Mouse (Mus musculus) forebrain, postnatal 0 days (tissue): ENCODE measurements around the gene Ctu2. TPM values are rescaled to one million over a fixed set of nuclear protein-coding genes. Genes with fewer than 3 reads are reported as not detected.
A peak's percentile ranks its signal among the peaks of the same experiment; 100 is the strongest.

Experiments
- ATAC-seq: fragments of 200-750 bp; cut with Nextera tagmentation; 2 replicates; pipeline ENCODE4 v1.8.0; 2017; ENCODE audit warnings: mild to moderate bottlenecking, moderate library complexity
- DNase-seq: peaks from one replicate; pipeline ENCODE4 v3.0.0-alpha.2; 2015
- H3K27ac ChIP-seq: fragments of 300-500 bp; sonication (generic); 2 replicates; pipeline ENCODE4 v1.5.1; 2014; ENCODE audit warnings: low read depth, mild to moderate bottlenecking, antibody characterized with exemption, low read length, moderate library complexity, mixed read lengths
- H3K27me3 ChIP-seq: fragments of 300-500 bp; sonication (generic); 2 replicates; pipeline ENCODE4 v1.6.1; 2014; ENCODE audit warnings: mild to moderate bottlenecking, low read length, mixed read lengths; ENCODE audit not compliant: insufficient read depth
- H3K36me3 ChIP-seq: fragments of 300-500 bp; sonication (generic); 2 replicates; pipeline ENCODE4 v1.6.1; 2014; ENCODE audit warnings: mild to moderate bottlenecking, moderate library complexity; ENCODE audit not compliant: insufficient read depth
- H3K4me1 ChIP-seq: fragments of 300-500 bp; sonication (generic); 2 replicates; pipeline ENCODE4 v1.6.1; 2014; ENCODE audit warnings: antibody characterized with exemption; ENCODE audit not compliant: insufficient read depth
- H3K4me2 ChIP-seq: fragments of 300-500 bp; sonication (generic); 2 replicates; pipeline ENCODE4 v1.6.1; 2014; ENCODE audit warnings: low read depth, mild to moderate bottlenecking, moderate library complexity
- H3K4me3 ChIP-seq: fragments of 300-500 bp; sonication (generic); 2 replicates; pipeline ENCODE4 v1.5.1; 2014; ENCODE audit warnings: low read depth, low read length, mixed read lengths
- H3K9ac ChIP-seq: fragments of 300-500 bp; sonication (generic); 2 replicates; pipeline ENCODE4 v1.6.1; 2014; ENCODE audit warnings: mild to moderate bottlenecking
- H3K9me3 ChIP-seq: fragments of 300-500 bp; sonication (generic); 2 replicates; pipeline ENCODE4 v1.6.1; 2016; ENCODE audit warnings: low read length
- CTCF ChIP-seq: sonication (generic); IDR thresholded peaks from 2 replicates; pipeline ENCODE4 v1.5.1; 2016; ENCODE audit warnings: antibody characterized with exemption, control low read depth, low read depth
- WGBS: fragments of 180-500 bp; shearing (Covaris S2); extraction: QIAGEN DNeasy Blood & Tissue Kit; methylation state at CpG from one replicate; pipeline ENCODE4 v1.1.7; 2014; 5-methylcytosine and 5-hydroxymethylcytosine counted together
- polyA plus RNA-seq: library from polyadenylated mRNA; unstranded; fragments of >200 nt; fragmentation: Nextera tagmentation; extraction: Ambion mirVana; gene quantifications from 2 replicates; pipeline ENCODE4 v1.2.1, GENCODE M21; 2015
- total RNA-seq: library from RNA; depleted of rRNA; stranded (reverse); fragments of >200 nt; gene quantifications from 2 replicates; pipeline ENCODE4 v1.2.3, GENCODE M21; 2014

Ctu2 gene
- total and polyA plus RNA-seq, 2 experiments from 2014 or later = 58.0 to 99.5 TPM

GRCm38 (mm10) chr8:122444058-122444748, 31.7 kb upstream of the Ctu2 start:
- no peaks in the 10 kb centered on the region for H3K9me3 ChIP-seq
- H3K4me2 ChIP-seq = peak overlapping the region; percentile 79
- peaks cover 12% of the 10 kb centered on the region for H3K4me1 ChIP-seq
- DNase-seq = peak; percentile 91
- H3K9ac ChIP-seq = peak overlapping the region; percentile 84
- H3K4me3 ChIP-seq = peak overlapping the region; percentile 84
- TF ChIP-seq CTCF = no peak
- H3K36me3 ChIP-seq = peaks cover 3% of the 10 kb centered on the region
- peak overlapping the region; percentile 96 for H3K27ac ChIP-seq
- ATAC-seq = peak; percentile 23
- 3% methylated on average over 19 of the region's 19 CpGs for WGBS
- H3K27me3 ChIP-seq = no peaks in the 10 kb centered on the region

GRCm38 (mm10) chr8:122445203-122445602, 30.7 kb upstream of the Ctu2 start:
- Histone ChIP-seq H3K36me3 (no peaks in the 10 kb centered on the region), H3K27me3 (no peaks in the 10 kb centered on the region), H3K9ac (no peak overlapping the region), H3K4me3 (no peak overlapping the region), H3K4me2 (peak overlapping the region; percentile 79; the same call in 1 of the 2 replicates), H3K9me3 (no peaks in the 10 kb centered on the region), H3K4me1 (peaks cover 12% of the 10 kb centered on the region), H3K27ac (no peak overlapping the region)
- TF ChIP-seq CTCF = peak; percentile 32
- ATAC-seq = no peak
- 72% methylated on average over 3 of the region's 3 CpGs for WGBS
- DNase-seq = no peak

GRCm38 (mm10) chr8:122451161-122451703, 24.7 kb upstream of the Ctu2 start:
- no peak overlapping the region for H3K4me2 ChIP-seq

GRCm38 (mm10) chr8:122452154-122452553, 23.8 kb upstream of the Ctu2 start:
- Histone ChIP-seq H3K4me2 (no peak overlapping the region), H3K9me3 (no peaks in the 10 kb centered on the region), H3K27ac (no peak overlapping the region), H3K36me3 (no peaks in the 10 kb centered on the region), H3K4me1 (no peaks in the 10 kb centered on the region), H3K4me3 (no peak overlapping the region), H3K9ac (no peak overlapping the region), H3K27me3 (no peaks in the 10 kb centered on the region)
- no peak for ATAC-seq
- no peak for TF ChIP-seq CTCF
- DNase-seq = no peak
- WGBS = 86% methylated on average over 10 of the region's 10 CpGs

More at GRCm38 (mm10) chr8:122451161-122451703, 24.7 kb upstream of the Ctu2 start:
- H3K4me1 ChIP-seq = no peaks in the 10 kb centered on the region
- H3K4me3 ChIP-seq = no peak overlapping the region
- no peaks in the 10 kb centered on the region for H3K27me3 ChIP-seq
- no peak overlapping the region for H3K27ac ChIP-seq
- TF ChIP-seq CTCF = no peak
- 82% methylated on average over 7 of the region's 7 CpGs for WGBS
- H3K9ac ChIP-seq = no peak overlapping the region
- H3K36me3 ChIP-seq = no peaks in the 10 kb centered on the region
- DNase-seq (no peak), ATAC-seq (no peak)
- no peaks in the 10 kb centered on the region for H3K9me3 ChIP-seq

- Histone ChIP-seq H3K4me3 (no peak overlapping the region), H3K36me3 (no peaks in the 10 kb centered on the region), H3K9me3 (no peaks in the 10 kb centered on the region), H3K27ac (no peak overlapping the region), H3K4me1 (no peaks in the 10 kb centered on the region), H3K27me3 (peaks cover under 1% of the 10 kb centered on the region; the same call in 1 of the 2 replicates), H3K9ac (no peak overlapping the region), H3K4me2 (no peak overlapping the region)
- ATAC-seq = no peak
- WGBS = 87% methylated on average over 6 of the region's 6 CpGs
- DNase-seq = no peak
- TF ChIP-seq CTCF = no peak
Observed at GRCm38 (mm10) chr8:122454409-122454808, 21.5 kb upstream of the Ctu2 start.

GRCm38 (mm10) chr8:122457171-122457570, 18.8 kb upstream of the Ctu2 start:
- Histone ChIP-seq H3K36me3 (no peaks in the 10 kb centered on the region), H3K27ac (no peak overlapping the region), H3K4me2 (no peak overlapping the region), H3K9ac (no peak overlapping the region), H3K9me3 (no peaks in the 10 kb centered on the region), H3K4me3 (no peak overlapping the region), H3K4me1 (no peaks in the 10 kb centered on the region), H3K27me3 (peaks cover 28% of the 10 kb centered on the region)
- TF ChIP-seq CTCF = no peak
- 76% methylated on average over 11 of the region's 11 CpGs for WGBS
- ATAC-seq (no peak), DNase-seq (no peak)

- TF ChIP-seq CTCF = peak; percentile 44; the same call in 1 of the 2 replicates
- DNase-seq (no peak), ATAC-seq (no peak)
- H3K27ac ChIP-seq = no peak overlapping the region
- H3K4me3 ChIP-seq = no peak overlapping the region
- H3K9me3 ChIP-seq = no peaks in the 10 kb centered on the region
- H3K27me3 ChIP-seq = peaks cover 28% of the 10 kb centered on the region
- 56% methylated on average over 6 of the region's 6 CpGs for WGBS
- H3K36me3 ChIP-seq = no peaks in the 10 kb centered on the region
- H3K4me1 ChIP-seq = no peaks in the 10 kb centered on the region
- H3K4me2 ChIP-seq = no peak overlapping the region
- H3K9ac ChIP-seq = no peak overlapping the region
Observed at GRCm38 (mm10) chr8:122459218-122459900, 16.6 kb upstream of the Ctu2 start.
